Mouse (Mus musculus): ENCODE data around the gene Eps8l1.

Gene Eps8l1

GRCm38 (mm10) chr7:4473940-4474339 is 13.5 kb downstream of the Eps8l1 start:
- in situ Hi-C loops (cut with MboI, MseI): no loop called here

- in situ Hi-C loops (cut with MboI, MseI): loop anchor here in 1 of 2 experiments (25.0 kb wide), 1 partner anchor 1684 kb away; the partner anchor contains the start of genes Zfp444 and Zfp787
Measured at GRCm38 (mm10) chr7:4478021-4478795, 17.7 kb downstream of the Eps8l1 start.

DNA sequence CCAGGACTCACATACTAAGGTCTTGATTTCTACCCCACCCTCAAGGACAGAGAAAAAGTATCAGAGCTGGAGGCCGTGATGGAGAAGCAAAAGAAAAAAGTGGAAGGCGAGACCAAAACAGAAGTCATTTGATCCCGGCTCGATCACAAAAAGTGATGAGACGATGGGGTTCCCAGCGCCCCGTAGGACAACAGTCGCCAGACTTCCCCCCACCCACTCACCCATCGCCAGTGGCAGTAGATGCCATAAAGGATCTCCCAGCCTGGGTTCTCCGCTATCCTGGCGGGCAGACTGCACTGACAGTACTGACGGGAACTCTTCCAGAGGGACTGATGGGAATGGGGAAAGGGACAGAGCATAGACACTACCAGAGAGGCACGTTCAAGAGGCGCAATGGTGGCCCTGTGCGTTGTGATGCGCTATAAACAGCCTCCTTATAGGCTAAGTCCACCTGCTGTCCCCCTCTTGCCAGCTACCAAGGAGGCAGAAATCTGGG is 18.4 kb downstream of the Eps8l1 start:
- in situ Hi-C loops (cut with MboI, MseI): loop anchor here in 1 of 2 experiments (25.0 kb wide), 1 partner anchor 1683 kb away; the partner anchor contains the start of genes Zfp444 and Zfp787

GRCm38 (mm10) chr7:4479674-4480073 is 19.2 kb downstream of the Eps8l1 start:
- in situ Hi-C loops (cut with MboI, MseI): loop anchor here in 1 of 2 experiments (25.0 kb wide), 1 partner anchor 1683 kb away; the partner anchor contains the start of genes Zfp444 and Zfp787

GRCm38 (mm10) chr7:4482281-4482680 is 21.8 kb downstream of the Eps8l1 start:
- in situ Hi-C loops (cut with MboI, MseI): loop anchor here in 1 of 2 experiments (25.0 kb wide), 1 partner anchor 1680 kb away; the partner anchor contains the start of genes Zfp444 and Zfp787

DNA sequence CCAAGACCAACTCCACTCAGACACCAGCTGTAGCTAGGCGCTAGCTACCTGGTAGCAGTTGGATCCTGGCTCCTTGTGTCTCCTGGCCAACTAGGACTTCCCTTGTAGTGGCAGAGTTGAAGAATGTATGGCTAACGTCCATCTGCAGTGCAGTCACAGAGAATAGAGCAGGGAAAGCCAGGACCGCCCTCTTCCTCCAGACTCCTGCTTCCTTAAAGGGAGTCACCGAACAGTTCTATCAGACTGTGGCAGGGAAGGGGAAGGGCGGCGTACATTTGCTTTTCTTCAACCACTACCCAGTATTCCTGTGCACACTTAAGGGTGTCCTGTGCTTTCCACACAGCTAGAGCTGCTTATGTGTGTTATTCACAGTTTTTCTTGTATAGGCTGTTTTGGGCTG is 30.8 kb downstream of the Eps8l1 start:
- in situ Hi-C loops (cut with MboI, MseI): loop anchor here in 1 of 2 experiments (25.0 kb wide), 1 partner anchor 1671 kb away; the partner anchor contains the start of genes Zfp444 and Zfp787

DNA sequence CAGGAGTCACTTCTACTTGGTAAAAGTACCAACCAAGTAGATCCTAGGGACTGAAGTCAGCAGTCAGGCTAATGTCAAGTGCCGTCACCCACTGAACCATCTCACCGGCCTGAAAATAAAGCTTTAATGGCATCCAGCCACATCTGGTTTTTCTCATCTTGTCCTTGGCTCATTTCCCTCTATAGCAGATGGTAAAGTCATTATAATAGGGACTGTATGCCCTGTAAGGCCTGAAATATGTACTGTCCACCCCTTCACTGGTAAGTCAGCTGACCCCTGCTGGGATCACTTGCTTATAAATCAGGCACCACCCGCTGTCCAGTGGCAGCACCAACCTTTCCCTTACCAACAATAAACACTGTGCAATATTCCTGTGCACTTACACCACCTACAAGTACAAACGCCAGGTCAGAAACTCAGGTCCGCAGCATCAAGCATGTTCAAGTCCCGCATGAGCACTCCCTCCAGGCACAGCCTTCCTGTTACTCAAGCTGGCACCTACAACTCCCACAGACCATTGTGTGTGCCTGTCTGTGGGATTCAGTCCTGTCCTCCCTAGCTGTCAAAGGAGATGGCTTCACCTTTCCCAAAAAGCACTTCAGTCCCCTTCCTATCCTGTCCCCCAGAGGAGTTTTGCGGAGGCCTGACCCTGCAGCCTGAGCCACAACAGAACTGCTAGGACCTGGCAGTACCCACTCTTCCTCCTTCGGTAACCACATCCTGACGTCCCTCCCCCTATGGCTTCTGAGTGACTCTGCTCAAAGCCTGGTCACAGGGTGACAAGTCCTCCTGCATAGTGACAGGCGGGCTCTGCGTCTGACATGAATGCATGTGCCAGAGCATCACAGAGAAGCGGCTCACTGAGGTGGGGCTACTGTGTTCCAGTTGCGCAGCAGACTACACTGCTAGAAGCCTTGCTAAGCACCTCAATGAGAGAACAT is 32.1 kb downstream of the Eps8l1 start:
- in situ Hi-C loops (cut with MboI, MseI): loop anchor here in 1 of 2 experiments (25.0 kb wide), 1 partner anchor 1670 kb away; the partner anchor contains the start of genes Zfp444 and Zfp787

GRCm38 (mm10) chr7:4493991-4494390 is 33.5 kb downstream of the Eps8l1 start:
- in situ Hi-C loops (cut with MboI, MseI): loop anchor here in 1 of 2 experiments (25.0 kb wide), 1 partner anchor 1668 kb away; the partner anchor contains the start of genes Zfp444 and Zfp787

DNA sequence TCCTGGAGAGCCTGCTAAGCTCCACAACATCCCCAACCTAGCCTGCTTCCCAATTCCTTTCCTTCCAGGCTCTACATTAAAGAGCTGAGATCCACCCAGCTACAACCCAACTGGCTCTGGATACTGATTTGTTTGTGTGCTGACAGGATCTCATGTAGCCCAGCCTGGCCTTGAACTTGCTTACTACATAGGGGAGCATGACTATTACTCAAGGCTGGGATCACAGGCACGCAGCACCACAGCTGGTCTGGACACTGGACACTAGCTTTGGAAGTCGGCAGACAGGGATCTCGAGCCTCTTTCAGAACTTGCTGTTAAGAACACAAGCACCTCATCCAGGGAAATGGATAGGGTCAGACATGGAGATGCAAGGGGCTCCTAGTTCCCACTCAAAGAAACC is 36.0 kb downstream of the Eps8l1 start:
- in situ Hi-C loops (cut with MboI, MseI): loop anchor here in 1 of 2 experiments (25.0 kb wide), 1 partner anchor 1666 kb away; the partner anchor contains the start of genes Zfp444 and Zfp787

- in situ Hi-C loops (cut with MboI, MseI): loop anchor here in 1 of 2 experiments (25.0 kb wide), 1 partner anchor 1665 kb away; the partner anchor contains the start of genes Zfp444 and Zfp787
Measured at GRCm38 (mm10) chr7:4497271-4497903, 36.9 kb downstream of the Eps8l1 start.

GRCm38 (mm10) chr7:4498251-4498650 is 37.8 kb downstream of the Eps8l1 start:
- in situ Hi-C loops (cut with MboI, MseI): loop anchor here in 1 of 2 experiments (25.0 kb wide), 1 partner anchor 1664 kb away; the partner anchor contains the start of genes Zfp444 and Zfp787

DNA sequence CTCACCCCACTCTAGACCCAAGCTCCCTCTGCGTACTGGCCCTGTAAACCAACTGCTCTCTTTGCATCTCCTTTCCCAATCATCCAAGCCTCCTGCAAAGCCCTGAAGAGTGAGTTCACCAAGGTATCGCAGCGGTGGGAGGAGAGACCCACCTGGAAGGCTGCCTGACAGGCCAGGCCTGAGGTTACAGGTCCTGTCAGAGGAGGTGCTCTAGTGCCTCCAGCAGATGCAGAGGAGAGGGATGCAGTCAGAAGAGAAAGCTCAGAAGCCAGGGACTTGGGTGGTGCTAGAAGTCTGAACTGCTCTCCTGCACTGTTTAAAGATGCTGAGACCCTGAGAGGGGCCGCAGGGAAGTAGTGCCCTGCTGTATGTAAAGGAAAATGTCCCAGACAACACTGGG is 38.6 kb downstream of the Eps8l1 start:
- in situ Hi-C loops (cut with MboI, MseI): loop anchor here in 1 of 2 experiments (25.0 kb wide), 1 partner anchor 1663 kb away; the partner anchor contains the start of genes Zfp444 and Zfp787

GRCm38 (mm10) chr7:4500892-4501471 is 40.5 kb downstream of the Eps8l1 start:
- in situ Hi-C loops (cut with MboI, MseI): loop anchor here in 1 of 2 experiments (10.0 kb wide), 1 partner anchor 356 kb away; no protein-coding TSS in a partner anchor

- in situ Hi-C loops (cut with MboI, MseI): loop anchor here in 1 of 2 experiments (10.0 kb wide), 1 partner anchor 357 kb away; no protein-coding TSS in a partner anchor
Measured at GRCm38 (mm10) chr7:4501558-4502397, 41.3 kb downstream of the Eps8l1 start, which contains the start of gene Ppp1r12c. TSS of gene Ppp1r12c (minus strand) at chr7:4501680.

- in situ Hi-C loops (cut with MboI, MseI): loop anchor here in 1 of 2 experiments (10.0 kb wide), 1 partner anchor 358 kb away; no protein-coding TSS in a partner anchor
Measured at GRCm38 (mm10) chr7:4502421-4503090, 42.1 kb downstream of the Eps8l1 start.

DNA sequence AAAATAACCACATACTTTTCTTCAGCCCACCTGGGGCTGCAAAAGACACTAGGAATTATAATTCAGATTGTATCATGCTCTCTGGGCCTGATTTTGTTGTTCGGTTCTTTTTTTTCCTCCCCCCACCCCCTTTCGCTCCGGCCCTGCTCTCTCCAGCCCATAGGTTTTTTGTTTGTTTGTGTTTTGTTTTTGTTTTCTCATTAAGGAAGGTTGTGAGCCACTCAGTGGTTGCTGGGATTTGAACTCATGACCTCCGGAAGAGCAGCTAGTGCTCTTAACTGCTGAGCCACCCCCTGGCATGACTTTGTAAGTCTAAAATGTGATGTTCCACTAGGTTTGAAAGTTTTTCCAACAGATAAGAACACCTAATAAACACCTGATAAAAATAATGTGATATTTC is 42.6 kb downstream of the Eps8l1 start:
- in situ Hi-C loops (cut with MboI, MseI): loop anchor here in 1 of 2 experiments (10.0 kb wide), 1 partner anchor 358 kb away; no protein-coding TSS in a partner anchor

- in situ Hi-C loops (cut with MboI, MseI): loop anchor here in 1 of 2 experiments (10.0 kb wide), 1 partner anchor 359 kb away; no protein-coding TSS in a partner anchor
Measured at GRCm38 (mm10) chr7:4503858-4504257, 43.4 kb downstream of the Eps8l1 start.
